ENCODE assay signal across 9 mouse cellular contexts in genomic region chr13:42826602-42827001, GRCm38 (mm10).
A peak's percentile ranks its signal among the peaks of the same experiment; 100 is the strongest.
DNase-seq lines count a peak whose midpoint lies in the region; ATAC-seq and TF ChIP-seq lines count a peak whose summit lies in the region.
"Had no signal": no experiment of that assay in that cellular context is flagged by ENCODE, and none has a peak within 500 bp of the region (broad histone marks: within the 10 kb centered on the region; RNA-seq: fewer than 3 reads in every experiment).

No protein-coding gene starts in this region.

- H3K4me3 ChIP-seq in kidney, postnatal 0 days (replicated peaks; ENCODE audit: low read depth, low read length) = no peak overlapping the region
- H3K4me3 ChIP-seq in kidney, embryonic 14.5 days (ENCODE audit: low read length) = no peak overlapping the region
- H3K4me3 ChIP-seq in lung, postnatal 0 days (ENCODE audit: low read depth, low read length) = no peak overlapping the region
- H3K4me3 ChIP-seq: embryonic facial prominence, embryonic 15.5 days had no signal

- WGBS in kidney, postnatal 0 days = 56% methylated on average over 8 of the region's 8 CpGs
- WGBS in kidney, embryonic 14.5 days = 64% methylated on average over 8 of the region's 8 CpGs
- 51% methylated on average over 8 of the region's 8 CpGs for WGBS in lung, postnatal 0 days

- peak; percentile 44 for DNase-seq in kidney, postnatal 0 days (ENCODE audit: low spot score)
- DNase-seq in B cell, adult 2 months = peak; percentile 53 to 60
- DNase-seq in NIH3T3 (ENCODE audit: low read depth) = peak; percentile 37
- DNase-seq in cerebellum, postnatal 4 days (ENCODE audit: low spot score in 2 of 2) = peak; percentile 43
- DNase-seq in lung, postnatal 0 days (ENCODE audit: low spot score) = peak; percentile 25
- no peak for DNase-seq in ovary, adult 18-20 months (ENCODE audit: low spot score)

- no peak overlapping the region for H3K9ac ChIP-seq in kidney, postnatal 0 days (ENCODE audit: low read depth, low read length)
- H3K9ac ChIP-seq in kidney, embryonic 14.5 days (ENCODE audit: low read depth, low read length) = no peak overlapping the region
- H3K9ac ChIP-seq in lung, postnatal 0 days (replicated peaks; ENCODE audit: low read depth) = no peak overlapping the region
- H3K9ac ChIP-seq: embryonic facial prominence, embryonic 15.5 days had no signal

- no peak overlapping the region for H3K4me2 ChIP-seq in kidney, postnatal 0 days (ENCODE audit: low read length)
- no peak overlapping the region for H3K4me2 ChIP-seq in kidney, embryonic 14.5 days (replicated peaks; ENCODE audit: low read depth, low read length)
- no peak overlapping the region for H3K4me2 ChIP-seq in lung, postnatal 0 days (replicated peaks; ENCODE audit: low read depth, low read length)
- H3K4me2 ChIP-seq: embryonic facial prominence, embryonic 15.5 days had no signal

- no peaks in the 10 kb centered on the region for H3K9me3 ChIP-seq in kidney, postnatal 0 days (replicated peaks; ENCODE audit: low read length)
- 0 out of 2 replicates have a peak, but pooled peaks cover 3% of the 10 kb centered on the region for H3K9me3 ChIP-seq in kidney, embryonic 14.5 days (ENCODE audit: control insufficient read depth, low read length)
- no peaks in the 10 kb centered on the region for H3K9me3 ChIP-seq in lung, postnatal 0 days (ENCODE audit: low read length)
- H3K9me3 ChIP-seq: embryonic facial prominence, embryonic 15.5 days had no signal

- H3K27ac ChIP-seq in kidney, postnatal 0 days = no peak overlapping the region
- no peak overlapping the region for H3K27ac ChIP-seq in kidney, embryonic 14.5 days (ENCODE audit: low read depth, low read length)
- no peak overlapping the region for H3K27ac ChIP-seq in lung, postnatal 0 days (ENCODE audit: low read length)
- H3K27ac ChIP-seq: embryonic facial prominence, embryonic 15.5 days had no signal

- ATAC-seq in kidney, postnatal 0 days (replicated peaks; ENCODE audit: low FRiP score, low read depth) = no peak
- ATAC-seq in kidney, embryonic 14.5 days (ENCODE audit: low FRiP score, low TSS enrichment) = no peak
- ATAC-seq in lung, postnatal 0 days = no peak
- no peak for ATAC-seq in frontal cortex, adult (ENCODE audit: low TSS enrichment)

- no peaks in the 10 kb centered on the region for H3K27me3 ChIP-seq in kidney, postnatal 0 days (ENCODE audit: insufficient read depth, low read length)
- no peaks in the 10 kb centered on the region for H3K27me3 ChIP-seq in kidney, embryonic 14.5 days (ENCODE audit: control insufficient read depth, insufficient read depth, low read length)
- no peaks in the 10 kb centered on the region for H3K27me3 ChIP-seq in lung, postnatal 0 days (replicated peaks; ENCODE audit: insufficient read depth, low read length)

- TF ChIP-seq CTCF in kidney, postnatal 0 days (IDR thresholded peaks at IDR 0.05; ENCODE audit: low read depth) = peak; percentile 70
- peak; percentile 74 for TF ChIP-seq CTCF in lung, postnatal 0 days (IDR thresholded peaks at IDR 0.05)

- TF ChIP-seq EP300 in lung, postnatal 0 days (IDR thresholded peaks at IDR 0.05) = no peak

- H3K36me3 ChIP-seq in kidney, postnatal 0 days (ENCODE audit: insufficient read depth, low read length) = no peaks in the 10 kb centered on the region
- H3K36me3 ChIP-seq in kidney, embryonic 14.5 days (ENCODE audit: control insufficient read depth, insufficient read depth, low read length) = no peaks in the 10 kb centered on the region
- no peaks in the 10 kb centered on the region for H3K36me3 ChIP-seq in lung, postnatal 0 days (ENCODE audit: insufficient read depth, low read length)
- H3K36me3 ChIP-seq: embryonic facial prominence, embryonic 15.5 days had no signal

- peaks cover 8% of the 10 kb centered on the region; the same call in 1 of the 2 replicates for H3K4me1 ChIP-seq in kidney, postnatal 0 days (replicated peaks; ENCODE audit: insufficient read depth, low read length)
- peaks cover 19% of the 10 kb centered on the region for H3K4me1 ChIP-seq in kidney, embryonic 14.5 days (ENCODE audit: control insufficient read depth, insufficient read depth, low read length)
- H3K4me1 ChIP-seq in lung, postnatal 0 days (ENCODE audit: insufficient read depth, low read depth, low read length) = no peaks in the 10 kb centered on the region
